Mouse (Mus musculus) intestine, embryonic 16.5 days (tissue): ENCODE measurements around the gene Zfhx3. TPM values are rescaled to one million over a fixed set of nuclear protein-coding genes. Genes with fewer than 3 reads are reported as not detected.

ENCODE experiments used
- ATAC-seq: fragments of 200-750 bp; cut with Nextera tagmentation; 2 replicates; pipeline ENCODE4 v1.8.0; 2017; ENCODE audit warnings: moderate TSS enrichment, moderate library complexity
- H3K27ac ChIP-seq: fragments of 300-500 bp; sonication (generic); 2 replicates; pipeline ENCODE4 v1.5.1; 2014; ENCODE audit warnings: mild to moderate bottlenecking, low read length
- H3K27me3 ChIP-seq: fragments of 300-500 bp; sonication (generic); replicated peaks from 2 replicates; pipeline ENCODE4 v1.6.1; 2014; ENCODE audit warnings: low read length, control low read depth, mixed read lengths; ENCODE audit not compliant: control insufficient read depth, insufficient read depth
- H3K36me3 ChIP-seq: fragments of 300-500 bp; sonication (generic); 2 replicates; pipeline ENCODE4 v1.6.1; 2014; ENCODE audit warnings: low read length, control low read depth; ENCODE audit not compliant: control insufficient read depth, insufficient read depth
- H3K4me1 ChIP-seq: fragments of 300-500 bp; sonication (generic); 2 replicates; pipeline ENCODE4 v1.6.1; 2014; ENCODE audit warnings: low read length, control low read depth, mixed read lengths; ENCODE audit not compliant: control insufficient read depth, insufficient read depth
- H3K4me2 ChIP-seq: fragments of 300-500 bp; sonication (generic); 2 replicates; pipeline ENCODE4 v1.6.1; 2014; ENCODE audit warnings: low read depth, low read length, control low read depth
- H3K4me3 ChIP-seq: fragments of 300-500 bp; sonication (generic); 2 replicates; pipeline ENCODE4 v1.5.1; 2014; ENCODE audit warnings: mild to moderate bottlenecking, low read length
- H3K9ac ChIP-seq: fragments of 300-500 bp; sonication (generic); 2 replicates; pipeline ENCODE4 v1.6.1; 2014; ENCODE audit warnings: low read depth, low read length
- H3K9me3 ChIP-seq: fragments of 300-500 bp; sonication (generic); 2 replicates; pipeline ENCODE4 v1.6.1; 2016; ENCODE audit warnings: low read length, control low read depth; ENCODE audit not compliant: control insufficient read depth
- WGBS: fragments of 180-500 bp; shearing (Covaris S2); extraction: QIAGEN DNeasy Blood & Tissue Kit; methylation state at CpG from one replicate; pipeline ENCODE4 v1.1.7; 2014; 5-methylcytosine and 5-hydroxymethylcytosine counted together
- polyA plus RNA-seq: library from polyadenylated mRNA; unstranded; fragments of >200 nt; fragmentation: Nextera tagmentation; extraction: Ambion mirVana; gene quantifications from 2 replicates; pipeline ENCODE4 v1.2.1, GENCODE M21; 2015

Gene Zfhx3
- polyA plus RNA-seq, 1 experiment from 2014 or later, result 6.1 TPM

GRCm38 (mm10) chr8:108583867-108584661 lies 641.6 kb downstream of the Zfhx3 start:
- Histone ChIP-seq H3K27me3 (no peaks in the 10 kb centered on the region), H3K4me2 (no peak overlapping the region), H3K9me3 (no peaks in the 10 kb centered on the region), H3K36me3 (no peaks in the 10 kb centered on the region), H3K4me3 (no peak overlapping the region), H3K27ac (no peak overlapping the region), H3K9ac (no peak overlapping the region), H3K4me1 (peaks cover 8% of the 10 kb centered on the region; the same call in 1 of the 2 replicates)
- ATAC-seq, result peak; percentile 52; the same call in 1 of the 2 replicates
- 63% methylated on average over 9 of the region's 9 CpGs for WGBS

DNA sequence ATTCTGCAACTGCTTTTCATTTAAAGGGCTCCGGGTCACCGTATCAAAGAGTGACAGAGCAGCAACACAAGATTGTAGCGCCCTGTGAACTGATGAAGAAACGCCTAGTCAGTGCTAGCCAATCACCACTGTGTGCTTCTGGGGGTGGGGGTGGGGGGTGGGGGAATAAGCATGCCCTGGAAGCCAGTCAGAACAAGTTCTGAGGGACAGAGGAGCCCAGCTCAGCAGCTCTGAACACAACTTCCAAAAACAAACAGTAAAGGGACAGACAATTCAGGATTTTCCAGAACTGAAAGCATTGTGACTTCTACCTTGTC lies 642.2 kb downstream of the Zfhx3 start:
- H3K4me3 ChIP-seq, result no peak overlapping the region
- no peak overlapping the region for H3K27ac ChIP-seq

DNA sequence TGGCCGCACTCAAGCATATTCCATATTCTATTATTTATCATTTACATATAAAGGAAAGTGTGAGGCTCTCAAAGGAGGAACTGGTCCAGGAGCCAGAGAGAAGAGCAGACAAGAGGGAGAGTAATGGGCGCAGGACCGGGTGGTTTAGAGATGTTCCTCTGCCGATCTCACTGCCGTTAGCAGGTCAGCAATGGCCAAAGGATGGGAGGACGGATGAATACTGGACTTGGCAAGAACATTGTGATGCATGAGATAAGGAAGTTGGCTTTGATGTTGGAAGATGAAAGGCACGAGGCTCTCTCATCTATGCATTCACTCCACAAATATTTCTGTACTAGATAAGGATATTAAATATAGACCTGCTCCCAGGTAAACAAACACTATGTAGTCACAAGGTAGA lies 648.6 kb downstream of the Zfhx3 start:
- Histone ChIP-seq H3K4me3 (no peak overlapping the region), H3K9ac (no peak overlapping the region), H3K4me1 (peaks cover 26% of the 10 kb centered on the region), H3K9me3 (no peaks in the 10 kb centered on the region), H3K4me2 (no peak overlapping the region), H3K36me3 (no peaks in the 10 kb centered on the region), H3K27ac (no peak overlapping the region), H3K27me3 (no peaks in the 10 kb centered on the region)
- ATAC-seq, result no peak
- 78% methylated on average over 7 of the region's 7 CpGs for WGBS

More for the DNA sequence above, 642.2 kb downstream of the Zfhx3 start:
- no peaks in the 10 kb centered on the region for H3K36me3 ChIP-seq
- H3K27me3 ChIP-seq, result no peaks in the 10 kb centered on the region
- no peak for ATAC-seq
- WGBS, result 86% methylated on average over 4 of the region's 4 CpGs
- peaks cover 8% of the 10 kb centered on the region; the same call in 1 of the 2 replicates for H3K4me1 ChIP-seq
- no peaks in the 10 kb centered on the region for H3K9me3 ChIP-seq
- H3K4me2 ChIP-seq, result no peak overlapping the region
- H3K9ac ChIP-seq, result no peak overlapping the region

GRCm38 (mm10) chr8:108592028-108592724 lies 649.7 kb downstream of the Zfhx3 start:
- Histone ChIP-seq H3K27ac (no peak overlapping the region), H3K27me3 (no peaks in the 10 kb centered on the region), H3K4me3 (no peak overlapping the region), H3K4me1 (peaks cover 26% of the 10 kb centered on the region), H3K9me3 (no peaks in the 10 kb centered on the region), H3K9ac (no peak overlapping the region), H3K4me2 (no peak overlapping the region), H3K36me3 (no peaks in the 10 kb centered on the region)
- WGBS, result 89% methylated on average over 11 of the region's 11 CpGs
- no peak for ATAC-seq

- Histone ChIP-seq H3K36me3 (no peaks in the 10 kb centered on the region), H3K4me3 (no peak overlapping the region), H3K27ac (0 out of 2 replicates have a peak overlapping the region, but pooled peaks have one; percentile 28), H3K27me3 (no peaks in the 10 kb centered on the region), H3K9ac (no peak overlapping the region), H3K4me2 (no peak overlapping the region), H3K9me3 (no peaks in the 10 kb centered on the region), H3K4me1 (peaks cover 26% of the 10 kb centered on the region)
- ATAC-seq, result peak; percentile 45; the same call in 1 of the 2 replicates
- 55% methylated on average over 13 of the region's 13 CpGs for WGBS
Measured at GRCm38 (mm10) chr8:108592990-108593589, 650.6 kb downstream of the Zfhx3 start.

DNA sequence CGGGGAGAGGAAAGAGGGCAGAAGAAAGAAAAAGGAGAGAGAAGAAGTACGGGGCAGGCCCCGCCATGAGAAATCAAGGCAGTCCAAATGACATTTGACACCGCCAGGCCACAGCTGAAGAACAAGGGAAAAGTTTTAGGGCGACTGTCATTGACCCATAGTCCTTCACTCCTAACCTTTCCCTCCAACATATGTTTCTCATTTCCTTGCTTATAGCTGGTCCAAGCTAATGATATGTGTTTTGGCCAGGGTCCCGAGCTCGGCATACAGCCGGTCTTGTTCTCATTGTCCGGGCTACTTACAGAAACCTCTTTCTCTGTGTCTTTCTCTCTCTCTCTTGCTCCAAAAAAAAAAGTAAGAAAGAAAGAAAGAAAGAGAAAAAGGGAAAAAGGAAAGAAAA lies 651.4 kb downstream of the Zfhx3 start:
- Histone ChIP-seq H3K27me3 (no peaks in the 10 kb centered on the region), H3K4me2 (no peak overlapping the region), H3K36me3 (no peaks in the 10 kb centered on the region), H3K4me1 (peaks cover 26% of the 10 kb centered on the region), H3K9ac (no peak overlapping the region), H3K27ac (peak overlapping the region; percentile 45; the same call in 1 of the 2 replicates), H3K9me3 (no peaks in the 10 kb centered on the region), H3K4me3 (no peak overlapping the region)
- WGBS, result 43% methylated on average over 9 of the region's 9 CpGs
- ATAC-seq, result no peak

GRCm38 (mm10) chr8:108594361-108595060 lies 652.1 kb downstream of the Zfhx3 start:
- Histone ChIP-seq H3K9me3 (no peaks in the 10 kb centered on the region), H3K4me2 (no peak overlapping the region), H3K4me3 (no peak overlapping the region), H3K27me3 (no peaks in the 10 kb centered on the region), H3K27ac (peak overlapping the region; percentile 45; the same call in 1 of the 2 replicates), H3K36me3 (no peaks in the 10 kb centered on the region), H3K9ac (no peak overlapping the region), H3K4me1 (peaks cover 28% of the 10 kb centered on the region)
- 51% methylated on average over 9 of the region's 9 CpGs for WGBS
- no peak for ATAC-seq

DNA sequence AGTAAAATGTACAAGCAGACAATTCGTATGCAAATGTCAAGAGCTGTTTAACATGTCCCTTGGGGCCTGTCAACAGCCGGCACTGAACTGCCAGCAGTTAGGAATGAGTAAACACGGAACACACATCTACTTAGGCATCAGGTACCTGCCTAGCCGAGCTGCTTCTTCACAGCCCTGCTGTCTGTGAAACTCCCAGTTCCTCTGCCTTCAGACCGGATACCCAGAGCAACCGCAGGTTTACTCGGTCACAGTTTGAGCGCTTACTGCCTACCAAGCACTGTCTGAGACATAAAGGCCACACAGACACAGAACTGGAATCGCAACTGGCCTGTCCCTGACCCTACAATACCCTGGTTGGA lies 652.6 kb downstream of the Zfhx3 start:
- Histone ChIP-seq H3K9ac (no peak overlapping the region), H3K27me3 (no peaks in the 10 kb centered on the region), H3K9me3 (no peaks in the 10 kb centered on the region), H3K4me1 (peaks cover 30% of the 10 kb centered on the region), H3K27ac (no peak overlapping the region), H3K4me3 (no peak overlapping the region), H3K4me2 (no peak overlapping the region), H3K36me3 (no peaks in the 10 kb centered on the region)
- ATAC-seq, result no peak
- WGBS, result 60% methylated on average over 9 of the region's 9 CpGs
